Mouse (Mus musculus): ENCODE data around the gene Ncl. TPM values are rescaled to one million over a fixed set of nuclear protein-coding genes. Genes with fewer than 3 reads are reported as not detected.

The Ncl gene
- polyA plus RNA-seq (2014; fragmentation: Illumina TruSeq; extraction: RNeasy Lipid Tissue Mini Kit (QIAGEN cat#74804); ENCODE audit: low read depth, low replicate concordance), result 162 TPM

DNA sequence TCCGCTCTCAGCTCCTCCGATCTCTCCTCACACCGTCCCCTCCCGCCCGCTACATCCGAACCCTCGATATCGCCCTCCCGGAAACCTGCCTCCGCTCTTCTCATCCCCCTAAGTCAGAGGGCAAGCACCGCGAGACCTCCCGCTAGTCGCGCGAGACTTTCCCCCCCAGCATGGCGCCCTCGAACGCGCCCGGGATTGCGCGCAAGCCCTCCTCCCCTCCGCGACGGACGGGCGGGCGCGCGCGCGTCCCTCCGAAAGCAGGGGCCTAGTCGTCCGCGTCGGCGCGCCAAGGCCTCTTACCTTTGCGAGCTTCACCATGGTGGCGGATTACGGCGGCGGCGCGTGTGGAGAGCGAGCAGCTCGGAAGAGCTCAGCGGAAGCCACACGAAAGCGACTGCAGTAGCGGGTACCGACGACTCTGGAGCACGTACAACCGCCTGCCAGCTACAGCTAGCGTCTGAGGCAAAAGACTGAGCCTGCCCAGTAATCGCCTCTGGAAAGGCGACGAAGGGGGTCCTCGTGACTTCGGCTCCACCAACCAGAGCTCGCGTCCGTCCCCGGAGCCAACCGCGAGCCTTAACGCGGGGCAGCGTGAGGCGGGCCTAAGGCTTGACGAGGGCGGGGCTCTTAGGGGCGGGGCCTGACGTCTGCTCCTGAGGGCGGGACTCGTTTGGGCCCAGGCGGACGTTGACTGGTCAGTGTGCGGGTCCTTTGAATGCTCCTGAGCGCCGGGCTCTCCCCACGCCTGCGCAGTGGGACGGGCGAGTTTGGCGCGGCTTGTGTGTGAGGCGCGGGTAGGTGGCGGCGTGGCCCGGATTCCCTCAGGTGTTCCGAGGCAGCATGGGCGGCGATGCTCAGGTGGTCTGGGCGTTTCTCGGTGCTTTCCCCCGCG, at the start of gene Ncl:
Gene Ncl, minus strand, starts transcription at position 495 of the 892 bp plus-strand sequence.

DNA sequence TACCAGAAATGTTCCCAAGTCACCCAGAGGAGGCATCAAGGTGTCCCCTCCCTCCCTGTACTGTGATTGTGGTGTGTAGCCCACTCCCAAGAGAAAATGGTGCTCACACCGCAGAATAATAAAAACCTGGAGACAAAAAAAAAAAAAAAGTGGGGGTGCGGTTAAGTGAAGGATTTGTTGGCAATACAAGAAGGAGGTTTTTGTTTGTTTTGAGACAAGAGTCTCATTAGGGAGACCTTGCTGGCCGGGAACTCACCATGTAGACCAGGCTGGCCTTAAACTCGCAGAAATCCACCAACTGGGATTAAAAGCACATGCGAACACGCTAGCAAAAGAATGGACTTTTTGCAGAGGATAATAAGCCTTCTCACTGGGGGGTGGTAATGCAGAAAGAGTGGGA, 56.7 kb downstream of the Ncl start, which contains the start of gene B3gnt7:
Gene B3gnt7, plus strand, starts transcription at position 301 of the 400 bp plus-strand sequence.

Other genes starting within 250 kb of the Ncl start
- 0.14 TPM for gene Htr2b, start 247.4 kb downstream of the Ncl start, polyA plus RNA-seq (2014; fragmentation: Illumina TruSeq; extraction: RNeasy Lipid Tissue Mini Kit (QIAGEN cat#74804); ENCODE audit: low read depth, low replicate concordance)
- gene Gm21972, start 225.8 kb downstream of the Ncl start, polyA plus RNA-seq (2014; fragmentation: Illumina TruSeq; extraction: RNeasy Lipid Tissue Mini Kit (QIAGEN cat#74804); ENCODE audit: low read depth, low replicate concordance), result not detected
- gene Armc9, start 204.6 kb downstream of the Ncl start, polyA plus RNA-seq (2014; fragmentation: Illumina TruSeq; extraction: RNeasy Lipid Tissue Mini Kit (QIAGEN cat#74804); ENCODE audit: low read depth, low replicate concordance), result 10.4 TPM
- 3.2 TPM for gene B3gnt7, start 56.6 kb downstream of the Ncl start, polyA plus RNA-seq (2014; fragmentation: Illumina TruSeq; extraction: RNeasy Lipid Tissue Mini Kit (QIAGEN cat#74804); ENCODE audit: low read depth, low replicate concordance)
- 0.35 TPM for gene Nmur1, start 66.8 kb upstream of the Ncl start, polyA plus RNA-seq (2014; fragmentation: Illumina TruSeq; extraction: RNeasy Lipid Tissue Mini Kit (QIAGEN cat#74804); ENCODE audit: low read depth, low replicate concordance)
- gene Tex44, start 66.9 kb upstream of the Ncl start, polyA plus RNA-seq (2014; fragmentation: Illumina TruSeq; extraction: RNeasy Lipid Tissue Mini Kit (QIAGEN cat#74804); ENCODE audit: low read depth, low replicate concordance), result 2.1 TPM
- gene Ptma, start 167.3 kb upstream of the Ncl start, polyA plus RNA-seq (2014; fragmentation: Illumina TruSeq; extraction: RNeasy Lipid Tissue Mini Kit (QIAGEN cat#74804); ENCODE audit: low read depth, low replicate concordance), result 967 TPM
- gene Pde6d, start 223.2 kb upstream of the Ncl start, polyA plus RNA-seq (2014; fragmentation: Illumina TruSeq; extraction: RNeasy Lipid Tissue Mini Kit (QIAGEN cat#74804); ENCODE audit: low read depth, low replicate concordance), result 22.8 TPM
- 17.1 TPM for gene Cops7b, start 223.5 kb upstream of the Ncl start, polyA plus RNA-seq (2014; fragmentation: Illumina TruSeq; extraction: RNeasy Lipid Tissue Mini Kit (QIAGEN cat#74804); ENCODE audit: low read depth, low replicate concordance)

All from adipose tissue, adult 10 weeks (tissue).